Mouse (Mus musculus): ENCODE results near the gene Kpna1.

Gene Kpna1

DNA sequence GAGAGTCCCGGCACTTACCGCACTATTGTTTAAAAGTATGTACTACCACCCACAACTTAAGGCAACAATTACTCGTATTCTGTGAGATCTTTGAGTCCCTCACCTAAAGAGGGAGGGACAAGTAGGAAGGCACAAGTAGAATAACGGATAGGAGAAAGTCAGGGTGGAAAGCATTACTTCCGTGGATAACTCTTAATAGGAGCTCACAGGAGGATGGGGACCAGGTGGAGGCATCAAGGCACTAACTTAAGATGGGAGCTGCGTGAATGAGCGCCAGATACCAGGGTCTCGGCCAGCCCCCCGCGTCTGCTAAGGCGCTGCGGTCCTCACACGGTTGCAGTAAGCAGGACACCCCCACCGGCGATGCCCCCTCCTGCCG is 92.5 kb downstream of the Kpna1 start:
- DNase-seq (ENCODE audit: low spot score), result no peak

DNA sequence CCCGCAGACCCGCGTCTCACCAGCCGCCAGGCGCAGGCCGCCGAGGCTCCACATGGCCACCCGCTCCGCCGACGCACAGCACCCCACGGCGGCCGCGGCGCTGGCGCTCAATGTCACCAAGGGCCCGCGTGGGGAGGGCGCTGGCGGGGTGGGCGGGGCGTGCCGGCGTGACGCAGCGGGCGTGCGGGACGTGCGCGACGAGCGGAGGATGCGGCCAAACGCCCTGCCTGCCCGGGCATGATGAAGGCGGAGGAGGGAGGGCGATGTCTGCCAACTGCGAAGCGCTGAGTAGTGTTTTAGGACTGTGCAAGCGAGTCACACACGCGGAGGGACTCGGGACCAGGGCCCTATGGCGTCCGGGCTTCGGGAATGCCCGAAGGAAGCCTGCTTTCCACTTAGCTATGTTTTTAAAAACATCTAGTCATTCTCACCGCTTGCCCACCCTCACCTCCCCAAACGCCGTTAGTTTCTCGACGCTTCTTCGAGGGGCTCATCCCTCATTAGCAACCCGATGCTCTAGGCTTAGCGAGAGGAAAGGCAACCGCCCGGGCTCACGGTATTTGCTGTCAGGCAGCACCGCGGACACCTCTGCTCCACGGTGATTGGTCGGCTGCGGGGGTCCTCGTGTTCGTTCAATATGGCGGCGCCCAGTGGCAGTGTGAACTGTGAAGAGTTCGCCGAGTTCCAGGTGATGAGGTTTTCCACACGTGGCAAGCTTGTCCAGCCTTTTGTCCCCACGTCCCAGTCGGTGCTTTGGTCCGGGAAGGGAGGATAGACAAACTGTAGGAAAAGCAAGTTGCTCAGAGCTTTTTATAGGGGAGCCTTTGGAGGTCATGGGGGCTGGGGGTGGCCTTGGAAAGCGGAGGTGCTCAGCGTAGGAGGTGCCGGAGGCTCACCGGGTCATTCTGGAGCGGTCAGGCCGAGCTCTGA is 93.2 kb downstream of the Kpna1 start, which contains the start of the genes Fam162a and Ccdc58:
Fam162a (minus strand) TSS at position 145 of the 930 bp plus-strand sequence.
Ccdc58 (plus strand) TSS at position 236 of the 930 bp plus-strand sequence.
- peak; percentile 92 for DNase-seq (ENCODE audit: low spot score)

DNA sequence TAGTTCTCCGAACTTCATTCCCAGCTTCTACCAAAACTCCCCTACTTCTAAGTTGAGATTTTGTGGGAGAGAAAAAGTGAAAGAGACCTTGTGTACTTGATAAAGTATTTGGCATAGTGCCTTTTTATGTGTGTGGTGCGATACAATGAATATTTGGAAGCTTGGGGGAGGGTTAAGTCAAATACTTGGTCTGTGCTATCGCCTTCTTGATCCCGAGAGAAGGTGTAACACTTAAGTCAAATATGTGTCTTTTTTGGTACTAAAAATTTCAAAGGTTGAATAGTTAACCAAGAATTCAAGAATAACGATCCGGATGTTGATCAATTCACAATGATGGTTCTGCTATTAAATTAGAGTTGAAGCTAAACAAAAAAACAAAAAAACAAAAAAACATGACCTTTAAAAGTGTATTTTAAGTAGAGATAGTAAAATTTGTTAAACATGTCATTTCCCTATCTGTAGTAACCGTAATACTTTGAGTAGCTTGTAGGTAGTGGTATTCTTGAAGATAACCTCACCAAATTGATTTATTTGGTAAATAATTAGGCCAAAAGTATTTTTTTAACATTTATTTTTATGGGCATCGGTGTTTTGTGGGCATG is 94.0 kb downstream of the Kpna1 start:
- no peak for DNase-seq (ENCODE audit: low spot score)

DNA sequence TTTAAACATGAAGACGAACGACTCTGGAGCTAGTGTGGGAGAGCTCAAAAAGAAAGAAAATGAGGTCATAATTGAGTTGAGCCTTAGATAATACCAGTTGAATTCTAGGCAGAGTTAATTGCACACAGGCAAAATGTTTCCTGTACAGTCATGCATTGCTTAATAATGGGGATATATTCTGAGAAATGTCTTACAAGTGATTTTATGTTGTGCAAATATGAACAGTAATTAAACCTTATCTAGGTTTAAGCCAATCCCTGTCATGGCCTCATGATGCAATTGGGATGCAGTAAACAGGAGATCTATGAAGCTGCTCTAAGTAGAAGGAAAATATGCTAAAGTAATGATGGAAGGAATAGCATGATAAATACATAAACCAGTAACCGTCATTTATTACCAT is 96.2 kb downstream of the Kpna1 start:
- no peak for DNase-seq (ENCODE audit: low spot score)

DNA sequence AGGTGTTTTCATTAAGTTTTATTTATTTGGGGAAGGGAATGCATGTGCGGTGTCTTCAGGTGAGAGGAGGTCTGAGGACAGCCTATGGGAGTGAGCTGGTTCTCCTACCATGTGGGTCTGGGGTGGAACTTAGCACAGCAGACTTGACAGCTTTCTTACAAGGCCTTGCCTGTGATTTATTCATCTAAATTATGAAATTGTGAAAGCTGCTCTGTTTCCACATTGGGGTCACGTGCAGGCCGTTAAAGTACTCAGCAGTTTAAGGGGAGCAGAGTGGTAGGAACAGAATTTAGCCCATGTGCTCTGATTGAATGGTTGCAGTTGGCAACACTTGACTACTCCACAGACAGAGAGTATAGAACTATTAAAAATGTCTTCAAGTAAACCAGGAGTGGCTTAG is 101.4 kb downstream of the Kpna1 start:
- DNase-seq (ENCODE audit: low spot score), result no peak
